Mouse (Mus musculus): Measurements from ENCODE around the gene Smyd1. TPM values are rescaled to one million over a fixed set of nuclear protein-coding genes. Genes with fewer than 3 reads are reported as not detected.

The Smyd1 gene
- total RNA-seq, 2 experiments from 2014 or later: 0.96 to 2.4 TPM

GRCm38 (mm10) chr6:71172812-71173580 is 149.0 kb downstream of the Smyd1 start:
- DNase-seq (ENCODE audit: low spot score in 2 of 2): no peak
- intact Hi-C loops (cut with DNase I): no loop called here

DNA sequence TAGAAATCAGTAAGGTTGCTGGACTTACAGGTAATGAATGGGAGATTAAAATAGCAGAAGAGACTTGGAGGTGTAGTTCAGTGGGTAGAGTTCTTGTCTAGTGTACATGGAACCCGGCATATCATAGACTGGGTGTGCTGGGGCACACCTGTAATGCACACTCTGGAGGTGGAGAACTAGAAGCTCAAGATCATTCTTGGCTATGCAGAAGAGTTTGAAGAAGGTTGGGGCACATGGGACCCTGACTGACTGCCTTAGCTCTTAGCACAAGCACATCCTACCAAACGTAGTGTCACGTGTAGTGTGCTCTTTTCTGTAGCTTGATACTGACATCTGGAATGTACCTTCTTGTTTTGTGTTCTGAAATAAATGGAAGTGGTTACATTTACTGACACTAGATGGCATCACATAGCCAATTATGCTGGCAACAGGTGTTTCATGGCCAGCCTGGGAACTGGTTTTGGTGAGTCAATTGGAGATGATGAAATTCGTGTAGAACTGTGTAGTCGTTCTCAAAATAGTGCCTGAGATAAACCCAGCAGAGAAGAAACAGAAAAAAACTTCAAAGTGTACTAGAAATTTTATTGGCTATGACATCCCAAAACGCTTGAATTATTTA is 155.4 kb downstream of the Smyd1 start:
- intact Hi-C loops (cut with DNase I): loop anchor here (5.0 to 10.0 kb wide), 3 partner anchors 98 to 638 kb away; no protein-coding TSS in a partner anchor
- peak; percentile 32 to 59 for DNase-seq (ENCODE audit: low spot score in 2 of 2)

- intact Hi-C loops (cut with DNase I): loop anchor here (10.0 kb wide), 2 partner anchors 100 to 640 kb away; no protein-coding TSS in a partner anchor
- no peak for DNase-seq (ENCODE audit: low spot score in 2 of 2)
These were observed 157.6 kb downstream of the Smyd1 start for GRCm38 (mm10) chr6:71164394-71164793.

Small RNA genes lying within 50 kb of the gene (microRNA-seq; reads per million reads assigned to microRNA genes)
- 36.9 to 60.5 reads per million in 2 experiments for gene Mir8112

Other genes starting within 250 kb of the Smyd1 start
- 1 to 10 TPM; 2.7 to 3.0 TPM for gene Thnsl2, start 177.8 kb downstream of the Smyd1 start, total RNA-seq (2021)
- gene Fabp1, start 122.4 kb downstream of the Smyd1 start, total RNA-seq (2021): not detected
- gene Krcc1, start 50.6 kb downstream of the Smyd1 start, total RNA-seq (2021): 10 to 100 TPM; 13.6 to 14.9 TPM
- gene Cd8b1, start 555 bp upstream of the Smyd1 start, total RNA-seq (2021): not detected
- not detected for gene Cd8a, start 51.2 kb upstream of the Smyd1 start, total RNA-seq (2021)
- gene Rmnd5a, start 118.4 kb upstream of the Smyd1 start, total RNA-seq (2021): 100 to 1,000 TPM in 1 of 2 experiments, 10 to 100 TPM in 1; 96.3 to 108 TPM
- 10 to 100 TPM; 49.8 to 54.0 TPM for gene Rnf103, start 171.7 kb upstream of the Smyd1 start, total RNA-seq (2021)
- 100 to 1,000 TPM in 1 of 2 experiments, 10 to 100 TPM in 1; 93.8 to 103 TPM for gene Chmp3, start 221.6 kb upstream of the Smyd1 start, total RNA-seq (2021)

Measured in left cerebral cortex, postnatal 25 days (tissue).